ENCODE assay signal across 8 mouse cellular contexts in genomic region chr6:17171273-17172011, GRCm38 (mm10).
DNase-seq lines count a peak whose midpoint lies in the region; ATAC-seq and TF ChIP-seq lines count a peak whose summit lies in the region.

No protein-coding gene starts in this region.

- no peak for TF ChIP-seq CTCF in left cerebral cortex, adult 2 months (IDR thresholded peaks at IDR 0.05)

- 0 out of 2 replicates have a peak overlapping the region, but pooled peaks have one; percentile 3 for H3K4me3 ChIP-seq in left cerebral cortex, adult 2 months
- H3K4me3 ChIP-seq in hindbrain, embryonic 12.5 days: no peak overlapping the region

- no peaks in the 10 kb centered on the region for H3K36me3 ChIP-seq in hindbrain, embryonic 12.5 days

- no peak overlapping the region; the same call in 1 of the 2 replicates for H3K9ac ChIP-seq in hindbrain, embryonic 12.5 days

- DNase-seq in left cerebral cortex, adult 2 months (ENCODE audit: extremely low spot score in 1 of 2, low spot score in 2 of 2): peak; percentile 18 to 23
- DNase-seq in left cerebral cortex, adult 11 months (ENCODE audit: low spot score): no peak
- DNase-seq in forelimb bud, embryonic 11.5 days (ENCODE audit: low read depth, low spot score): peak; percentile 57
- peak; percentile 49 to 55 for DNase-seq in layer of hippocampus, postnatal 10 days (ENCODE audit: low spot score in 2 of 2)
- DNase-seq in lung, postnatal 4 days: peak; percentile 72 to 86
- DNase-seq in right cerebral cortex, postnatal 14 days: peak; percentile 16
- DNase-seq in spleen, adult 18-20 months: no peak

- no peaks in the 10 kb centered on the region for H3K27me3 ChIP-seq in hindbrain, embryonic 12.5 days

- peak; percentile 76 for ATAC-seq in hindbrain, embryonic 12.5 days (ENCODE audit: low FRiP score)

- peak overlapping the region; percentile 67; the same call in 1 of the 2 replicates for H3K27ac ChIP-seq in left cerebral cortex, adult 2 months
- H3K27ac ChIP-seq in hindbrain, embryonic 12.5 days: peak overlapping the region; percentile 36; the same call in 1 of the 2 replicates

- H3K4me2 ChIP-seq in hindbrain, embryonic 12.5 days (replicated peaks): peak overlapping the region; percentile 37

- H3K9me3 ChIP-seq in hindbrain, embryonic 12.5 days (replicated peaks): no peaks in the 10 kb centered on the region

- H3K4me1 ChIP-seq in hindbrain, embryonic 12.5 days: peaks cover 25% of the 10 kb centered on the region

- WGBS in hindbrain, embryonic 12.5 days: 15% methylated on average over 17 of the region's 17 CpGs

- intact Hi-C loops in left cerebral cortex, adult 2 months (cut with DNase I): no loop called here

Comparison
In these comparisons a context has a peak if more than half of its experiments do, and no peak if none do; other contexts are left out.
1. DNase-seq: peak in left cerebral cortex, adult 2 months (2 of 2), forelimb bud, embryonic 11.5 days (single experiment), layer of hippocampus, postnatal 10 days (2 of 2), lung, postnatal 4 days (2 of 2) and right cerebral cortex, postnatal 14 days (single experiment); none in left cerebral cortex, adult 11 months (single experiment) and spleen, adult 18-20 months (0 of 2).